Mouse (Mus musculus) embryonic facial prominence, embryonic 12.5 days (tissue): ENCODE data around the gene Dcp1b. TPM values are rescaled to one million over a fixed set of nuclear protein-coding genes. Genes with fewer than 3 reads are reported as not detected.

ENCODE experiments used
- ATAC-seq: fragments of 200-750 bp; cut with Nextera tagmentation; 2 replicates; pipeline ENCODE4 v1.8.0; 2017; ENCODE audit not compliant: insufficient number of reproducible peaks, insufficient read depth, low FRiP score, low TSS enrichment
- H3K27ac ChIP-seq: fragments of 300-500 bp; sonication (generic); 2 replicates; pipeline ENCODE4 v1.5.1; 2016; ENCODE audit warnings: mild to moderate bottlenecking
- H3K27me3 ChIP-seq: fragments of 300-500 bp; sonication (generic); 2 replicates; pipeline ENCODE4 v1.6.1; 2016; ENCODE audit warnings: mild to moderate bottlenecking, moderate library complexity
- H3K36me3 ChIP-seq: fragments of 300-500 bp; sonication (generic); 2 replicates; pipeline ENCODE4 v1.6.1; 2016; ENCODE audit warnings: mild to moderate bottlenecking
- H3K4me1 ChIP-seq: fragments of 300-500 bp; sonication (generic); 2 replicates; pipeline ENCODE4 v1.6.1; 2016
- H3K4me2 ChIP-seq: fragments of 300-500 bp; sonication (generic); replicated peaks from 2 replicates; pipeline ENCODE4 v1.6.1; 2016; ENCODE audit warnings: mild to moderate bottlenecking, moderate library complexity
- H3K4me3 ChIP-seq: fragments of 300-500 bp; sonication (generic); 2 replicates; pipeline ENCODE4 v1.5.1; 2016; ENCODE audit warnings: mild to moderate bottlenecking
- H3K9ac ChIP-seq: fragments of 300-500 bp; sonication (generic); 2 replicates; pipeline ENCODE4 v1.6.1; 2016; ENCODE audit warnings: mild to moderate bottlenecking, moderate library complexity
- H3K9me3 ChIP-seq: fragments of 300-500 bp; sonication (generic); 2 replicates; pipeline ENCODE4 v1.6.1; 2016; ENCODE audit warnings: mild to moderate bottlenecking, moderate library complexity
- WGBS: fragments of 180-500 bp; shearing (Covaris S2); methylation state at CpG from one replicate; pipeline ENCODE4 v1.1.7; 2016; 5-methylcytosine and 5-hydroxymethylcytosine counted together
- polyA plus RNA-seq: library from polyadenylated mRNA; unstranded; fragments of >200 nt; fragmentation: Nextera tagmentation; extraction: Ambion mirVana; gene quantifications from 2 replicates; pipeline ENCODE4 v1.2.1, GENCODE M21; 2016

The Dcp1b gene
- polyA plus RNA-seq, 1 experiment from 2014 or later = 9.7 TPM

DNA sequence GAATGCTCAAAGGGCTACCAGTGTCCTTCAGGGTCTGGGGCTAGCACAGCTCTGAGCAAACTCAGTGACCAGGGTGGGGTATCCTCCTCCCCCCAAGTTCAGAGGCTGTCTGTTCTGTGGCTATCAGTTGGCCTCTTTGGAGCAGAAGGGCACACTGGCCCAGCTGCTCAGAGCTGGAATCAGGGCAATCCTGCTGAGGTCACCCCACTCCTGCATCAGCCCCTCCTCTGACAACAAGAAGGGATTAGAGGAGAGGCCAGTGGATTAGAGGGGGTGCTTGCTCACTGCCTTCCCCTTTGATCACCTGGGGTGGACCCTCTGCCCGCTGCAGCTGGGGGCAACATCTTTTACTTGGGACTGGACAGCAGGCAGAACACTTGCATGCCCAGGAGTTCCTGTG lies 61.2 kb downstream of the Dcp1b start, which contains the start of gene Cacna2d4:
Cacna2d4 (plus strand) TSS at position 286 of the 400 bp plus-strand sequence.
- 71% methylated on average over 1 of the region's 1 CpGs for WGBS
- Histone ChIP-seq H3K27me3 (no peaks in the 10 kb centered on the region), H3K4me1 (peaks cover 3% of the 10 kb centered on the region), H3K27ac (no peak within 1 kb of the TSS), H3K9ac (no peak within 1 kb of the TSS), H3K36me3 (no peaks in the 10 kb centered on the region), H3K4me3 (no peak within 1 kb of the TSS), H3K4me2 (no peak within 1 kb of the TSS), H3K9me3 (no peaks in the 10 kb centered on the region)
- no peak for ATAC-seq

DNA sequence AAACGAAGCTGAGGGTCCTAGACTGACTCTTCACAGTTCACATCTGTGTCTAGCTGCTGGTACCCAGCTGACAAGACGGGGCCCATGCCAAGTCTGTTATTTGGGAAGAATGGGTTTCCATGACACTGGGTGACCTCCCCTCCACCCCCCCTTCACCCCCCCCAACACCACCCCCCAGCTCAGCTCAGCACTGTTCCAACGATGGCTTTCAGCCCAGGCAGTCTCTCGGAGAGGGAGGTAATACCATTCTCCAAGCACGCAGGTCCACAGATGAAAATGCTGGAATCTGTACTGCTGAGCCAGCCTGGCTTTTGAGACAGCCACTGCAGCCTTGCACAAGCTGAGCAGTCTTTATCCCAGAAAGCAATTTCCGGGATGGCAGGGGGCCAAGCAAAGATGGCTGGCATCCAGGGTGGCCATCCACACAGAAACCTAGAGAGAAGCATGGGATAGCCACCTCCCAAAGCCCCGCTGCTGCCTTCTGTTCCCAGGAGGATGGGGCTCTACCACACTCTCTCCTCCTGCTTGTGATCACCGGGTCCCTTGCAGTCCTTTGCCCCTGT lies 62.5 kb downstream of the Dcp1b start:
- no peak for ATAC-seq
- WGBS = 64% methylated on average over 8 of the region's 8 CpGs

DNA sequence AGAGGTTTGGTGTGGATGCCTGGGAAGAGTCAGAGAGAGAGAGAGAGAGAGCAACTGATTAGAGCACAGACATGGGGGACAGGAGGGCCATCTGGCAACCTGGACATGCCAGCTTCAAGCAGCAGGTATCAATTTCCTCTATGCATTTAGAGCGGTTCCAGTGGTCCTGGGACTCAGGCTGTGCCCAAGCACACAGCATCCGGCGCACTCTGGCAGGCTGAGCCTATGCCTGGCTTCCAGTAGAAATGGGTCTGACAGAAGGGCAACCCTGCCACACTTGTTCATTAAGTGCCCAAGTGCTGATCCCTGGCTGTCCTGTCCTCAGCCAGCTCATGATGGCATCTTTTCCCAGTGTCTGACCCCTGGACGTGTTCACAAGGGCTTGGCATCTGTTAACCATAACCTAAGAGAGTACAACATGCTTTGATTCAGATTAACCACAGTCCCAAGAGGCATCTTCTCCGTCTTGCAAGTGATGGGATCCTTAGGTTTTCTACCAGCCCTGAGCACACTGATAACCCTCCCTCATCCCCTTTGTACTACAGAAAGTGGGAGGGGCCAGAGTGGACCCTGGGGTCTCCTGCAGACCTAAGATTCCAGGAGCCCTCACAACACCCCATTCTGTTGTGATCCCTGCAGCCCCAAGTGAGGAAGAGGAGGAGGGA lies 64.4 kb downstream of the Dcp1b start:
- Histone ChIP-seq H3K36me3 (no peaks in the 10 kb centered on the region), H3K4me1 (peaks cover 5% of the 10 kb centered on the region), H3K4me2 (no peak overlapping the region), H3K9ac (no peak overlapping the region), H3K4me3 (no peak overlapping the region), H3K9me3 (no peaks in the 10 kb centered on the region), H3K27ac (no peak overlapping the region), H3K27me3 (no peaks in the 10 kb centered on the region)
- WGBS = 71% methylated on average over 5 of the region's 5 CpGs
- no peak for ATAC-seq

More for the DNA sequence above, 62.5 kb downstream of the Dcp1b start:
- no peaks in the 10 kb centered on the region for H3K36me3 ChIP-seq
- no peak overlapping the region for H3K4me2 ChIP-seq
- peaks cover 5% of the 10 kb centered on the region for H3K4me1 ChIP-seq
- no peak overlapping the region for H3K27ac ChIP-seq
- no peak overlapping the region for H3K4me3 ChIP-seq
- H3K9me3 ChIP-seq = no peaks in the 10 kb centered on the region
- H3K9ac ChIP-seq = no peak overlapping the region
- no peaks in the 10 kb centered on the region for H3K27me3 ChIP-seq

- no peak overlapping the region for H3K27ac ChIP-seq
- H3K9ac ChIP-seq = no peak overlapping the region
- no peaks in the 10 kb centered on the region for H3K36me3 ChIP-seq
- ATAC-seq = no peak
- H3K4me3 ChIP-seq = no peak overlapping the region
- H3K9me3 ChIP-seq = no peaks in the 10 kb centered on the region
- H3K4me2 ChIP-seq = no peak overlapping the region
- no peaks in the 10 kb centered on the region for H3K27me3 ChIP-seq
- 78% methylated on average over 7 of the region's 7 CpGs for WGBS
- peaks cover 5% of the 10 kb centered on the region for H3K4me1 ChIP-seq
These were observed 65.2 kb downstream of the Dcp1b start for GRCm38 (mm10) chr6:119240256-119240655.

- peaks cover 2% of the 10 kb centered on the region; the same call in 1 of the 2 replicates for H3K9me3 ChIP-seq
- 38% methylated on average over 21 of the region's 21 CpGs for WGBS
- H3K4me2 ChIP-seq = no peak overlapping the region
- no peaks in the 10 kb centered on the region for H3K36me3 ChIP-seq
- H3K4me3 ChIP-seq = no peak overlapping the region
- no peaks in the 10 kb centered on the region for H3K27me3 ChIP-seq
- peaks cover 5% of the 10 kb centered on the region for H3K4me1 ChIP-seq
- ATAC-seq = no peak
- H3K27ac ChIP-seq = no peak overlapping the region
- no peak overlapping the region for H3K9ac ChIP-seq
These were observed 66.0 kb downstream of the Dcp1b start for GRCm38 (mm10) chr6:119240871-119241705.

DNA sequence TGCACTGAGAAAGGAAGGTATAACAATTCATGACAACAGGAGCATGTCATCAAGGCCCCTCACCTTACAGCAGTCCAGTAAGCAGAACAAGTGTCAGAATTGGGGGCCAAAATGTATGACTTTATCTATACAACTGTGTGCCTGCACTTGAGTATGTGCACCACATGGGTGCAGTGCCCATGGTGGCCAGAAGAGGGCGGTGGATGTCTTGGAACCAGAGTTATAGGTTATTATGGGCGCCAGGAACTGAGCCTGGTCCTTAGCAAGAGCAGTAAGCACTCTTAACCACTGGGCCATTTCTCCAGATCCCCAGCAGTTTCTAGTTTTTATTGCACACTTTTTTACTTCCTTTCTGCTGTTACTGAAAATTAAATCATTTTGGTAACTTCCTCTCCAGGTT lies 71.0 kb downstream of the Dcp1b start:
- ATAC-seq = no peak
- H3K4me1 ChIP-seq = peaks cover 4% of the 10 kb centered on the region
- no peak overlapping the region for H3K4me3 ChIP-seq
- no peak overlapping the region for H3K9ac ChIP-seq
- H3K27ac ChIP-seq = no peak overlapping the region
- H3K9me3 ChIP-seq = peaks cover 3% of the 10 kb centered on the region; the same call in 1 of the 2 replicates
- no peak overlapping the region for H3K4me2 ChIP-seq
- H3K27me3 ChIP-seq = no peaks in the 10 kb centered on the region
- 48% methylated on average over 2 of the region's 2 CpGs for WGBS
- H3K36me3 ChIP-seq = no peaks in the 10 kb centered on the region

- Histone ChIP-seq H3K27me3 (no peaks in the 10 kb centered on the region), H3K9ac (no peak overlapping the region), H3K9me3 (peaks cover 3% of the 10 kb centered on the region; the same call in 1 of the 2 replicates), H3K4me3 (no peak overlapping the region), H3K4me2 (no peak overlapping the region), H3K4me1 (no peaks in the 10 kb centered on the region), H3K36me3 (no peaks in the 10 kb centered on the region), H3K27ac (no peak overlapping the region)
- WGBS = 84% methylated on average over 3 of the region's 3 CpGs
- ATAC-seq = no peak
These were observed 73.5 kb downstream of the Dcp1b start for GRCm38 (mm10) chr6:119248578-119248977.

DNA sequence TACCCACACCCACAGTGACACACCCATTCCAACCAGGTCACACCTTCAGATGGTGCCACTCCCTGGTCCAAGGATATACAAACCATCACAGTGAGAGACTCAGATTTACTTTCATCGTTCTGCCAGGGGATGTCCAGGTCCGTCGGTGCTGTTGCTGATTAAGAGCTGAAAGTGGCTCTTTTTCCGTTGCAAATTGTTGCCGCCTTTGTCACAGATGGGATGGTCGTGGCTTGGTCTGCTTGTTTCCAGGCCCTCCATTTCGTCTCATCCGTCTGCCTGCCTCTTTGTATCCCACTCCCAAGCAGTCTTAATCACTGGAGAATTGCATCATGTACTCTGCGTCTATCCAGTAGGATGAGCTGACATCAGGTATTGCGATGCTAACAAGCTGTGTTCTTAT lies 74.7 kb downstream of the Dcp1b start:
- no peaks in the 10 kb centered on the region for H3K27me3 ChIP-seq
- peaks cover 3% of the 10 kb centered on the region; the same call in 1 of the 2 replicates for H3K9me3 ChIP-seq
- no peak overlapping the region for H3K4me3 ChIP-seq
- no peak overlapping the region for H3K4me2 ChIP-seq
- ATAC-seq = no peak
- 86% methylated on average over 10 of the region's 10 CpGs for WGBS
- H3K36me3 ChIP-seq = no peaks in the 10 kb centered on the region
- H3K9ac ChIP-seq = no peak overlapping the region
- H3K27ac ChIP-seq = no peak overlapping the region
- H3K4me1 ChIP-seq = no peaks in the 10 kb centered on the region

DNA sequence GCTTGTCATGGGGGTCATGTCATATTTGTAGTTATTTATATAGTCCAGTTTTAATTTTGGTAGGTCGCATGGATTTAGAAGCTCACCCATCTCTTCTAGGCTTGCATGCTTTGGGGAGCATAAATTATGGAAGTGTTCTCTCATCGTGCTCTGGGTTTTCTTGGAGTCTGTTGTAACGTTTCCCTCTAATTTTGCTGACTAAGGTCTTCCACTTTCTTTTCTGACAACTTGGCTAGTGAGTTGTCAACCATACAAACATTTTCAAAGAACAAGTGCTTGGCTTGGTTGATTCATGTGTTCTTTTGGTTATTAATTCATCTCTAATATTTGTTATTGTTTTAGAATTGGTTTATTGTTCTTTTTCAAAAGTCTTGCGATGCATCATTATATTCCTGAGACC lies 76.7 kb downstream of the Dcp1b start:
- Histone ChIP-seq H3K27me3 (no peaks in the 10 kb centered on the region), H3K9ac (no peak overlapping the region), H3K9me3 (no peaks in the 10 kb centered on the region), H3K27ac (no peak overlapping the region), H3K4me1 (no peaks in the 10 kb centered on the region), H3K4me2 (no peak overlapping the region), H3K36me3 (no peaks in the 10 kb centered on the region), H3K4me3 (no peak overlapping the region)
- 83% methylated on average over 4 of the region's 4 CpGs for WGBS
- ATAC-seq = no peak

Other genes starting within 250 kb of the Dcp1b start
- gene Cacna1c, start 21.2 kb downstream of the Dcp1b start, polyA plus RNA-seq = 10.2 and 11.9 TPM in 2 replicates
- gene Cacna2d4, start 61.3 kb downstream of the Dcp1b start, polyA plus RNA-seq = not detected in 2 replicates
- gene Lrtm2, start 155.5 kb downstream of the Dcp1b start, polyA plus RNA-seq = 0.04 and 0.13 TPM in 2 replicates
- 28.4 and 30.2 TPM in 2 replicates for gene Adipor2, start 242.5 kb downstream of the Dcp1b start, polyA plus RNA-seq